Mouse (Mus musculus): ENCODE data around the gene Dglucy. TPM values are rescaled to one million over a fixed set of nuclear protein-coding genes. Genes with fewer than 3 reads are reported as not detected.

The Dglucy gene
- polyA plus RNA-seq, 1 experiment: 3.2 TPM

DNA sequence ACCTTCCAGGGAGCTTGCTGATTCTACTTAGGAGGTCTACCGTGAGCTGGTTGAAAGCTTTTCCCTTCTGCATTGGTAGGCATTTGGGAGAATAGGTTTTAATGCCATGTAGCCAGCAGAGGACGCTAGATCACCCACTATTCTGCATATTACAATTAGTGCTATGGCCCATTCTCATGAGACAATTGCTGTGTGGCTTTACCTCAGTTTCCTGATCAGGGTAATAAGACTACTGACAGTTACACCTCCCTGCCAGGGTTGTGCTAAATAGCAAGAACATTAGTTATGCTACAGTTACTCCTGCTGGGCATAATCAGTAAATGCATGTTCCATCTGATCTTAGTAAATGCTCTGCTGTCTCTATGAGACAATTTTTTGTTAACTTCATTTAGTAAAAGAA, 67.0 kb downstream of the Dglucy start:
- 0 out of 2 replicates have a peak, but pooled peaks have one; percentile 12 for TF ChIP-seq CTCF (IDR thresholded peaks at IDR 0.05; ENCODE audit: borderline replicate concordance, extremely low read depth, insufficient read depth, insufficient read length)
- no peak for TF ChIP-seq POLR2A (IDR thresholded peaks at IDR 0.05; ENCODE audit: borderline replicate concordance, extremely low read depth, insufficient read depth, insufficient read length, poor library complexity, severe bottlenecking)
- DNase-seq (ENCODE audit: low read depth): no peak

DNA sequence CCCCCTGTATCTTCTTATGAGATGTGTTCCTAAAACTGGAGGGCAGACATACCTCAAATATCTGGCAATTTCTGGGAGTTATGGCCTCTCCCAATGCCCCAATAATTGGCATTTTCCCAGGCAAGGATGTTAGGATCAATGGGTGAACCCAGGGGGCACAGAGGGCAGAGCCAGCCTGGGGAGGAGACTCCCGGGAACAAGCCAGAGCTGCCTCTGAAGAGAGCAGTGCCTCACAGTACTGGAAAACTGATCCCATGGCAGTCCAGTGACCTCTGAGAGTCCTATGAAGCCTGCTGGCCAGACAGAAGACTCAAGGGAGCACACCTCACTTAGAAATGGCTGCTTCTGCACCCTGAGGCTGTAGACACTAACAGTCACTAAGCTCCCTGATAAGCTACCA, 67.7 kb downstream of the Dglucy start:
- TF ChIP-seq CTCF (IDR thresholded peaks at IDR 0.05; ENCODE audit: borderline replicate concordance, extremely low read depth, insufficient read depth, insufficient read length): no peak
- no peak for TF ChIP-seq POLR2A (IDR thresholded peaks at IDR 0.05; ENCODE audit: borderline replicate concordance, extremely low read depth, insufficient read depth, insufficient read length, poor library complexity, severe bottlenecking)
- no peak for DNase-seq (ENCODE audit: low read depth)

- TF ChIP-seq CTCF (IDR thresholded peaks at IDR 0.05; ENCODE audit: borderline replicate concordance, extremely low read depth, insufficient read depth, insufficient read length): no peak
- no peak for TF ChIP-seq POLR2A (IDR thresholded peaks at IDR 0.05; ENCODE audit: borderline replicate concordance, extremely low read depth, insufficient read depth, insufficient read length, poor library complexity, severe bottlenecking)
- peak; percentile 13 for DNase-seq (ENCODE audit: low read depth)
Measured at GRCm38 (mm10) chr12:100847437-100848080, 68.7 kb downstream of the Dglucy start.

DNA sequence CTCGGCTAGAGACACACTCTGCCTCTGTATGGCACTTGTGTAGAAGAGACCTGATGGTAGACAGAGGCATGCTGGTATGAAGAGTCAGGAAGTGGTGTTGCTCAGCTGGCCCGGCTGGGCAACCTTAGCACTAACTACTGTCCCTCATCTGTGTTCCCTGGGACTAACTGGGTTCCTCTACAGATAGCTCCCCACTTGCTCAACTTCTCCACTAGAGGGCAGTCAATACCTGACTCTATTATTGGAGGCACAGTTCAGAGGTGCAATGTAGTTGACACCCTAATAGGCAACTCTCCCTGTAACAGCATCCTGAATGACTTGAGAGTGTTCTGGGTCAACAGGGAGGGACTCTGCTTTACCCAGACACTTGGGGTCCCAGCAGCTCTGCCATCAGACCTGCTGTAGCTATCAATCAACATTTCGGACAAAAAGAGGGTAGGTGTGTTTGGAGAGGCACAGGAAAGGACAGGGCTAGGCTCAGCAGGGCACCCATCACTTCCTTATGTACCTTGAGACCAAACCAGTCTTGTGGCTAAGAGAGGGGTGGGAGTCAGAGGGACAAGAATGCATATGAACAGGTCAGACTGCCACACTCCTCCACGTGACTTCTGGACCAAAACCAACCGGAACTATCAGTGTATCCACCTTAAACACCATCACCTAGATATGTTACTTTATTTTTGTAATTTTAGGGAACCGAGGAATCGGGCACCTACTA, 70.7 kb downstream of the Dglucy start:
- DNase-seq (ENCODE audit: low read depth): peak; percentile 70

DNA sequence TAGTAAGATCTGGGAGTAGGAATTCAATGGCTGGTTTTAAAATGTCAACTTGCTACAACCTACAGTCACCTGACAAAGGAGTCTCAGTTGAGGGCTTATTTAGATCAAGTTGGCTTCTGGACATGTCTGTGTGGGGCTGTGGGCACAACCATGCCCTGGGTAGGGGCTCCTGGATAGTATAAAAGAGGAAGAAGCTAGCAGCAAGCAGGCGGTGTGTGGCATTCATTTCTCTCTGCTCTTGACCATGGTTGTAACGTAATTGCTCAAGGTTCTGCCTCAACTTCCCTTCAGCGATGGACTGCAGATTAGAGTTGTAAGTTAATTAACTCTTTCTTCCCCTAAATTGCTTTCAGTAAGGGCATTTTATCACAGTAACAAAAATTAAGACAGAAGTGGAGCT, 73.5 kb downstream of the Dglucy start:
- no peak for DNase-seq (ENCODE audit: low read depth)
- TF ChIP-seq POLR2A (IDR thresholded peaks at IDR 0.05; ENCODE audit: borderline replicate concordance, extremely low read depth, insufficient read depth, insufficient read length, poor library complexity, severe bottlenecking) (no peak), CTCF (IDR thresholded peaks at IDR 0.05; ENCODE audit: borderline replicate concordance, extremely low read depth, insufficient read depth, insufficient read length) (no peak)

More for the DNA sequence above, 70.7 kb downstream of the Dglucy start:
- peak; percentile 75; the same call in 1 of the 2 replicates for TF ChIP-seq CTCF (IDR thresholded peaks at IDR 0.05; ENCODE audit: borderline replicate concordance, extremely low read depth, insufficient read depth, insufficient read length)
- TF ChIP-seq POLR2A (IDR thresholded peaks at IDR 0.05; ENCODE audit: borderline replicate concordance, extremely low read depth, insufficient read depth, insufficient read length, poor library complexity, severe bottlenecking): no peak

- no peak for DNase-seq (ENCODE audit: low read depth)
- no peak for TF ChIP-seq CTCF (IDR thresholded peaks at IDR 0.05; ENCODE audit: borderline replicate concordance, extremely low read depth, insufficient read depth, insufficient read length)
- TF ChIP-seq POLR2A (IDR thresholded peaks at IDR 0.05; ENCODE audit: borderline replicate concordance, extremely low read depth, insufficient read depth, insufficient read length, poor library complexity, severe bottlenecking): no peak
Measured at GRCm38 (mm10) chr12:100856337-100856736, 77.5 kb downstream of the Dglucy start.

DNA sequence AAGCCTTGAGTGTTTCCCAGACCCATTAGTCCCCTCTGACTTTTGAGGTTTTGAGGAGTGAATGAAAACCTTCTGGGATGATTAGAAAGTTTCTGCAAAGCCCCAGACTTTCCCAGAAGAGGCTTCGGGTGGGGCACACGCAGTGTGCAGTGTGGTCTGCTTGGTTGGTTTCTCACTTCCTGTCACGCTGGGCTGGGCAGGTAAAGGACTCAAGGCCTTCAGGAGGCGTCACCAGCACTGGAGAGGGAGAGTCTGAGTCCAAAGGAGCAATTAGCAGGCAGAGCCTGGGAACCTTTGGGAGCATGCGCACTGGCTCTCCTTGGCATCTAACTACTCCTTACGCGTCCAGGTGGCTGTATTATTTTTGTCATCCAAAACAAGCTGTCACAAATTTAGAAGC, 78.9 kb downstream of the Dglucy start:
- DNase-seq (ENCODE audit: low read depth): no peak
- no peak for TF ChIP-seq POLR2A (IDR thresholded peaks at IDR 0.05; ENCODE audit: borderline replicate concordance, extremely low read depth, insufficient read depth, insufficient read length, poor library complexity, severe bottlenecking)
- no peak for TF ChIP-seq CTCF (IDR thresholded peaks at IDR 0.05; ENCODE audit: borderline replicate concordance, extremely low read depth, insufficient read depth, insufficient read length)

DNA sequence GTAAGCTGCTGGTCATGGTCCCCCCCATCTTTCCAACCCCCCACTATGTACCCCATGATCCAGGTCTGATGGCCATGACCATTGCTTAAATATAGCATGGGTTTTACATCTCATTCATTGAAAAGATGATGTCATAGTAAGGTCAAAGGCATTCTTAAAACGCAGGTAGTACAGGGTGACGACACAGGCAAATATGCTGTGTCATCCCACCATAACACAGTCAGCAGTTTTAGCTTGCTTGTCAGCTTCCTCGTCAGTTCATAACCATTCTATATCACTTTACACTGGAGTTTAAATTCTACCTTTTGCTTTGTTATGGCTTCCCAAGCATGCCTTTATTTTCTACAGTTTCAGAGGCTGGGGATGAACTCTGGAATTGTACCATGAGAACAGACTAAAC, 83.4 kb downstream of the Dglucy start:
- no peak for DNase-seq (ENCODE audit: low read depth)
- no peak for TF ChIP-seq POLR2A (IDR thresholded peaks at IDR 0.05; ENCODE audit: borderline replicate concordance, extremely low read depth, insufficient read depth, insufficient read length, poor library complexity, severe bottlenecking)
- no peak for TF ChIP-seq CTCF (IDR thresholded peaks at IDR 0.05; ENCODE audit: borderline replicate concordance, extremely low read depth, insufficient read depth, insufficient read length)

DNA sequence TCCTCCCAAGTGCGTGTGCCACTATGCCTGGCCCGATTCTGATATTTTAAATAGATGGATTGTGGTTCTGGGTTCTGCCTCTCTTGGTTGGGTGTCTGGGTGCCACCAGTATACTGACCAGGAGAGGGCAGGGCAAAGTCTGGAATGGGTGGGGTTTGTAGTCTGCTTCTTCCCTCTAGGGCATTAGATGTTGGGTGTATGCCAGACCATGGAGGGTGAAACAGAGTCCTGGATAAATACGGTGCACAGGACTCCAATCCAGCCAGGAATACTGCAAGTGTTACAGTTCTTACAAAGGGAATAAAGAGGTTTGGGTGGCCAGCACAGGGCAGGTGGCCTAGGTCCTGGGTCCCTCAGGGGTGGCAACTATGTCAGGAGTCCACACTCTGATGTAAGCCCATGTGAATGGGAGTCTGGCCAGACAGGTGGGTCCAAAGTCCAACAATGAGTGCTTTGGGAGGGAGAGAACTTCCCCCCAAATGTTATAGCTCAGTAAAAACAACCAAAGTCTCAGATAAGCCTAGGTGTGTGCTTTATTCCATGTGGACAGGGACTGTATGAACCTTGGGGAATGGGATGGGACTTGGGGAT, 84.1 kb downstream of the Dglucy start:
- TF ChIP-seq POLR2A (IDR thresholded peaks at IDR 0.05; ENCODE audit: borderline replicate concordance, extremely low read depth, insufficient read depth, insufficient read length, poor library complexity, severe bottlenecking) (no peak), CTCF (IDR thresholded peaks at IDR 0.05; ENCODE audit: borderline replicate concordance, extremely low read depth, insufficient read depth, insufficient read length) (no peak)
- DNase-seq (ENCODE audit: low read depth): no peak

DNA sequence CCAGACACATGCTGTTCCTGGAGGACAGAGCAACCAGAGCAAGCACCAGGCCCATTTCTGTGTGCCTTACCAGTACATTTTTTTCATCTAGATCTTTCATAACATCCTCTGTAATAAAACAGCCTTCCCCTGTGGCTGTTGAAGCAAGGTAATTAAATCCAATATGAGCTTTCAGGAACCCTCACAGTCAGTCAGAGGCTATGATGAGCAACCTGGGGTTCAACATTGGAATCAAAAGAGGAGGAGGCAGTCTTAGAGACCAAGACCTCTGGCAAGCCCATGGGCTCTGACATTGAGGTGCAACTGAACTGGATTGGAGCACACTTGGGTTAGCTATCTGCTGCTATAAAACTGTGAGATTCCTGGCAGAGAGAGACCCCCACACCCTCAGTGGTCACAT, 86.2 kb downstream of the Dglucy start:
- no peak for DNase-seq (ENCODE audit: low read depth)

DNA sequence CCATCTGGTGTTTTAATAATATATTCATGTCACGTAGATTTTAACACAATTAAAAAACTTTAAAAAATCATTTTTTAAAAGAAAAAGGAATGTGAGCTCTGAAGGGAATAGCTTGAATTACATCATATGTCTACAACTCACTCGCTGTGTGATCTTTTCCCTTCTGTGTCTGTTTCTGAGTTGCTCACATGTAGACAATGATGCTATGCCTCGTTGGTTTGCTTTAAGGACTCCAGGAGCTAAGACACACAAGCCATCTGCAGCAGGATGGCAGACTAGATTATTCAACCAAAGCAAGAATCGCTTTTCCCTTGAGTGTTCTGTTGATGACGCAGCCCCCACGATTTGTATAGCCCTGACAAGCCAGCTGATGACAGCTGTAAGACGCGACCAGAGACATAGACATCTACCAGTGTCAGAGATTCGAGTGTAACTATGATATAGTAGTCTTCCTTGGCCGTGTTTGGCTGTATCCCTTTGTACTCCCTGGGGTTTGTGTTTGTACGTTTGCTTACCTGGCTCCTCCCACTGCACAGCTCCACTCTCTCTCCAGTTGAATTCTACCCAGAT, 86.7 kb downstream of the Dglucy start:
- DNase-seq (ENCODE audit: low read depth): peak; percentile 22
- TF ChIP-seq POLR2A (IDR thresholded peaks at IDR 0.05; ENCODE audit: borderline replicate concordance, extremely low read depth, insufficient read depth, insufficient read length, poor library complexity, severe bottlenecking) (no peak), CTCF (IDR thresholded peaks at IDR 0.05; ENCODE audit: borderline replicate concordance, extremely low read depth, insufficient read depth, insufficient read length) (no peak)

More for the DNA sequence above, 86.2 kb downstream of the Dglucy start:
- TF ChIP-seq POLR2A (IDR thresholded peaks at IDR 0.05; ENCODE audit: borderline replicate concordance, extremely low read depth, insufficient read depth, insufficient read length, poor library complexity, severe bottlenecking): no peak
- no peak for TF ChIP-seq CTCF (IDR thresholded peaks at IDR 0.05; ENCODE audit: borderline replicate concordance, extremely low read depth, insufficient read depth, insufficient read length)
